Mouse (Mus musculus) embryonic fibroblast, embryonic 13.5 days (primary cell): ENCODE data around the gene Kalrn.

Source experiments
- CTCF ChIP-seq: IDR thresholded peaks from 2 replicates; pipeline ENCODE4 v1.5.1; 2011; ENCODE audit warnings: mild to moderate bottlenecking, control low read depth, low read length, moderate library complexity, borderline replicate concordance; ENCODE audit not compliant: insufficient read depth
- POLR2A ChIP-seq: IDR thresholded peaks from 2 replicates; pipeline ENCODE4 v1.6.1; 2011; ENCODE audit warnings: low read depth, mild to moderate bottlenecking, control low read depth, low read length, moderate library complexity

- TF ChIP-seq POLR2A (no peak), CTCF (no peak)
Measured at GRCm38 (mm10) chr16:34080818-34081217, 492.5 kb downstream of the Kalrn start.
